Mouse (Mus musculus) hindbrain, embryonic 14.5 days (tissue): ENCODE measurements at regions not wholly inside any gene's neighbourhood (a gene's known extent, or its start where the extent isn't known, plus 50 kb on each side); places are given as distances from the start of the nearest gene placed in this dataset.

Source experiments
- ATAC-seq: fragments of 200-750 bp; cut with Nextera tagmentation; 2 replicates; pipeline ENCODE4 v1.8.0; 2017; ENCODE audit warnings: moderate number of reproducible peaks, mild to moderate bottlenecking, moderate TSS enrichment, moderate library complexity; ENCODE audit not compliant: low FRiP score
- DNase-seq: peaks from one replicate; pipeline ENCODE4 v3.0.0-alpha.2; 2015; ENCODE audit warnings: low spot score
- H3K27ac ChIP-seq: fragments of 300-500 bp; sonication (generic); 2 replicates; pipeline ENCODE4 v1.5.1; 2014; ENCODE audit warnings: mild to moderate bottlenecking, moderate library complexity
- H3K27me3 ChIP-seq: fragments of 300-500 bp; sonication (generic); 2 replicates; pipeline ENCODE4 v1.6.1; 2014; ENCODE audit warnings: mild to moderate bottlenecking, low read length, mixed read lengths; ENCODE audit not compliant: control insufficient read depth, insufficient read depth
- H3K36me3 ChIP-seq: fragments of 300-500 bp; sonication (generic); replicated peaks from 2 replicates; pipeline ENCODE4 v1.6.1; 2014; ENCODE audit not compliant: control insufficient read depth, insufficient read depth
- H3K4me1 ChIP-seq: fragments of 300-500 bp; sonication (generic); replicated peaks from 2 replicates; pipeline ENCODE4 v1.6.1; 2014; ENCODE audit warnings: antibody characterized with exemption, low read length, mixed read lengths; ENCODE audit not compliant: control insufficient read depth, insufficient read depth
- H3K4me2 ChIP-seq: fragments of 300-500 bp; sonication (generic); replicated peaks from 2 replicates; pipeline ENCODE4 v1.6.1; 2014; ENCODE audit warnings: mild to moderate bottlenecking, moderate library complexity
- H3K4me3 ChIP-seq: fragments of 300-500 bp; sonication (generic); replicated peaks from 2 replicates; pipeline ENCODE4 v1.5.1; 2014; ENCODE audit warnings: mild to moderate bottlenecking, low read length
- H3K9ac ChIP-seq: fragments of 300-500 bp; sonication (generic); 2 replicates; pipeline ENCODE4 v1.6.1; 2014
- H3K9me3 ChIP-seq: fragments of 300-500 bp; sonication (generic); 2 replicates; pipeline ENCODE4 v1.6.1; 2016; ENCODE audit warnings: low read length; ENCODE audit not compliant: control insufficient read depth
- WGBS: fragments of 180-500 bp; shearing (Covaris S2); extraction: QIAGEN DNeasy Blood & Tissue Kit; methylation state at CpG from one replicate; pipeline ENCODE4 v1.1.7; 2014; 5-methylcytosine and 5-hydroxymethylcytosine counted together

GRCm38 (mm10) chr3:132462348-132462959, 167.2 kb upstream of the Gimd1 start:
- 77% methylated on average over 5 of the region's 5 CpGs for WGBS
- H3K4me3 ChIP-seq, result no peak overlapping the region
- ATAC-seq (no peak), DNase-seq (no peak)
- no peak overlapping the region for H3K9ac ChIP-seq
- H3K27ac ChIP-seq, result no peak overlapping the region
- H3K4me2 ChIP-seq, result no peak overlapping the region
- H3K27me3 ChIP-seq, result no peaks in the 10 kb centered on the region
- H3K9me3 ChIP-seq, result no peaks in the 10 kb centered on the region
- no peaks in the 10 kb centered on the region for H3K36me3 ChIP-seq
- H3K4me1 ChIP-seq, result no peaks in the 10 kb centered on the region

DNA sequence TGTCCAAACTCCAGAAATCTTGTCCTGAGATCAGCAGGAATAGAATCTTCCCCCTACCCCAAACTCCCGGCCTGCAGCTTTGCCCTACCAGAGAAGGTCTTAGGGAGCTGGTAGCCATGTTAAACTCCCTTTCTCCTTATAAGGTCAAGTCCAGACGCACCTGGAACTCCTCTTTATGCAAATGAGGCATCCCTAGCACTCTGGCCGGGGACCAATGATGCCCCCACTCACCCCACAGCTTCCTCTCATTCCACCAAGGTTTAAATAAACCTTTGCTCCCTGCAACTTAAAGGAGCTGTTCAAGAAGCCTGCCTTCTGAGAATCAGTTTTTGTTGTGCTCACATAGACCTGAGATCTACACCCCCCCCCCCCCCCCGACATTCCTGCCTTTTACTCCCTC, 158.6 kb upstream of the Gimd1 start:
- no peak for DNase-seq
- Histone ChIP-seq H3K4me2 (no peak overlapping the region), H3K9me3 (no peaks in the 10 kb centered on the region), H3K27ac (no peak overlapping the region), H3K4me1 (no peaks in the 10 kb centered on the region), H3K27me3 (no peaks in the 10 kb centered on the region), H3K9ac (no peak overlapping the region), H3K36me3 (no peaks in the 10 kb centered on the region), H3K4me3 (no peak overlapping the region)
- no peak for ATAC-seq
- 53% methylated on average over 4 of the region's 4 CpGs for WGBS

GRCm38 (mm10) chr3:132477768-132478167, 151.9 kb upstream of the Gimd1 start:
- no peaks in the 10 kb centered on the region for H3K27me3 ChIP-seq
- no peak overlapping the region for H3K4me3 ChIP-seq
- H3K4me2 ChIP-seq, result no peak overlapping the region
- DNase-seq (no peak), ATAC-seq (no peak)
- 93% methylated on average over 5 of the region's 5 CpGs for WGBS
- H3K9me3 ChIP-seq, result no peaks in the 10 kb centered on the region
- H3K9ac ChIP-seq, result no peak overlapping the region
- no peaks in the 10 kb centered on the region for H3K4me1 ChIP-seq
- H3K27ac ChIP-seq, result no peak overlapping the region
- H3K36me3 ChIP-seq, result no peaks in the 10 kb centered on the region

DNA sequence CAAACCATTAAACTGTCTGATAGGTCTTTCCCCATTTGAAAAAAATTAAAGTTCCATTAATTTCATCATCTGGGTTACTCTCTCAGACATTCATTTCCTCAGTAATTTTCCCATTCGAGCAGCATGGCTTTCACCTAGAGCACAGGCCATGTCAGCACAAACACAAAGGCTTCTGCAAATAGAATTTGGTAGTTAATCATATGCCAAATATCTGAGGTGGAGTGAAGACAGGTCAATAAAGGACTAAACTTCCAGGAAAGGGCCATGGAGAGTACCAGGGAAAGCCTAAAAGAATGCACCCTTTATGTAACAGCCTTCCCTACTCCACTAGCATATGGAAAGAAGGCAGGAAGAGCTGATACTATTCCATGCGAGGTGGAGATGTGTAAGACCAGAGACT, 150.3 kb upstream of the Gimd1 start:
- 74% methylated on average over 2 of the region's 2 CpGs for WGBS
- Histone ChIP-seq H3K27ac (no peak overlapping the region), H3K4me2 (no peak overlapping the region), H3K4me3 (no peak overlapping the region), H3K9me3 (no peaks in the 10 kb centered on the region), H3K36me3 (no peaks in the 10 kb centered on the region), H3K4me1 (no peaks in the 10 kb centered on the region), H3K9ac (no peak overlapping the region), H3K27me3 (no peaks in the 10 kb centered on the region)
- no peak for ATAC-seq
- no peak for DNase-seq

GRCm38 (mm10) chr3:132484814-132485213, 144.8 kb upstream of the Gimd1 start:
- no peak overlapping the region for H3K27ac ChIP-seq
- no peaks in the 10 kb centered on the region for H3K36me3 ChIP-seq
- no peak overlapping the region for H3K4me2 ChIP-seq
- no peaks in the 10 kb centered on the region for H3K27me3 ChIP-seq
- no peak overlapping the region for H3K9ac ChIP-seq
- no peak overlapping the region for H3K4me3 ChIP-seq
- H3K9me3 ChIP-seq, result no peaks in the 10 kb centered on the region
- H3K4me1 ChIP-seq, result no peaks in the 10 kb centered on the region
- ATAC-seq (no peak), DNase-seq (no peak)
- 87% methylated on average over 2 of the region's 2 CpGs for WGBS

GRCm38 (mm10) chr3:132485553-132485952, 144.1 kb upstream of the Gimd1 start:
- no peaks in the 10 kb centered on the region for H3K4me1 ChIP-seq
- H3K4me2 ChIP-seq, result no peak overlapping the region
- no peak overlapping the region for H3K27ac ChIP-seq
- DNase-seq (no peak), ATAC-seq (no peak)
- H3K4me3 ChIP-seq, result no peak overlapping the region
- WGBS, result 91% methylated on average over 5 of the region's 5 CpGs
- no peaks in the 10 kb centered on the region for H3K9me3 ChIP-seq
- H3K27me3 ChIP-seq, result no peaks in the 10 kb centered on the region
- no peak overlapping the region for H3K9ac ChIP-seq
- H3K36me3 ChIP-seq, result no peaks in the 10 kb centered on the region

DNA sequence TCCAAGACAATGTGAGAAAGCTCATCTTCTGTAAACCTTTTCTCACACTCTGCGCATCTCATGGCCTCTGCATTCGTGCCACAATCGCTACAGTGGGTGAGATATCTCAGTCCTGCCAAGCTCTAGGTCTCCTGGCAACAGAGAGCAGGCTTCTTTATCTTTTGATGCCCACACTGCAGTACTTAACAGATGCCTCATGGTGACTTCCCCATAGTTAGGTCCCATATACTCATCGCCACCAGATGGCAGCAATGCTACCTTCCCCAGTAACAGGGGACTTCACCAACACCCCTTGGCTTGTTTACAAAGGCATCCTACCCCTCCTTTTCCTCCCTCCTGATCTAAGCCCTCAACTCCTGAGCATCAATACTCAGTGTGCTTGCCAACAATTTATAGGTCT, 123.5 kb upstream of the Gimd1 start:
- peak; percentile 57; the same call in 1 of the 2 replicates for ATAC-seq
- WGBS, result 19% methylated on average over 4 of the region's 4 CpGs
- DNase-seq, result peak; percentile 70

DNA sequence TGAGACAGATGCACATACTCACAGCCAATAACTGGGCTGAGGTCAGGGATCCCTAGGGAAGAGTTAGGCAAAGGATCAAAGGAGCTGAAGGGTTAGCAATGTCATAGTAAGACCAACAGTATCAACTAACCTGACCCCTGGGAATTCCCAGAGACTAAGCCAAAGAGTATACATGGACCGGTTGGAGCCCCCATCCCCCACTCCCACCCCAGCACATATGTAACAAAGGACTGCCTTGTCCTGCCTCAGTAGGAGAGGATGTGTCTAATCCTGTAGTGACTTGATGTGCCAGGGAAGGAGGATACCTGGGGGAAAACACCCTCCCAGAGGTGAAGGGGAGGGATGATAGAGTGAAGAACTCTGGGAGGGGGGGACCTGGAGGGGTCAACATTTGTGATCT, 119.4 kb upstream of the Gimd1 start:
- no peaks in the 10 kb centered on the region for H3K27me3 ChIP-seq
- H3K9ac ChIP-seq, result no peak overlapping the region
- H3K27ac ChIP-seq, result no peak overlapping the region
- no peak overlapping the region for H3K4me3 ChIP-seq
- no peak overlapping the region for H3K4me2 ChIP-seq
- H3K4me1 ChIP-seq, result no peaks in the 10 kb centered on the region
- WGBS, result 34% methylated on average over 1 of the region's 1 CpGs
- ATAC-seq, result no peak
- no peak for DNase-seq
- H3K36me3 ChIP-seq, result no peaks in the 10 kb centered on the region
- H3K9me3 ChIP-seq, result no peaks in the 10 kb centered on the region

More for the DNA sequence above, 123.5 kb upstream of the Gimd1 start:
- no peaks in the 10 kb centered on the region for H3K4me1 ChIP-seq
- H3K27ac ChIP-seq, result no peak overlapping the region
- H3K36me3 ChIP-seq, result no peaks in the 10 kb centered on the region
- no peaks in the 10 kb centered on the region for H3K27me3 ChIP-seq
- H3K9ac ChIP-seq, result no peak overlapping the region
- no peak overlapping the region for H3K4me3 ChIP-seq
- H3K9me3 ChIP-seq, result peaks cover 11% of the 10 kb centered on the region; the same call in 1 of the 2 replicates
- no peak overlapping the region for H3K4me2 ChIP-seq

DNA sequence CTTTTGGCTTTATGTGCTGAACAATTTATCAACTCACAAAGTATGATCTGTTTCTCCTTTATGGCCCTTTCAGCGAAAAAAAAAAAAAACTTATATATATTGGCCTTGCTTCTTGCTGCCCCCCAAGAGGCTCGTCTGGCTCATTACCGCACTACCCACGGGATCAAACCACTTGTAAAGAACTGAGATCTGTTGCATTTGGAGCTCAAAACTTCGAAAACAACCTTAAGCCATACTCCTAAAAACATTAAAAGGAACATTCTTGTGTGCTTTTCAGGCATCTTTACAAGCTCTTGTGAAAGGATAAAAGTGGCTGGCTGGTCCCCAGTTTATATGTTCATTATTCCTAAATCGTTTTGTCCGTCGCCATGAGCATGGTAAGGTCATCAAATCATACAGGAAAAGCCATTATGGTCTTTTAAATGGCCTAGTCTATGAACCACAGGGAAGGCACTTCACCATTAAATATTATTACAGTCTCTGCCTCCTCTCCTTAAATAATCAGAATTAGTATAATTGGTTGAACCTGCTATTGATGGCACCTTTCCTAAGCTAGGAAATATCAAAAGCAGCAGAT, 117.0 kb upstream of the Gimd1 start:
- Histone ChIP-seq H3K27me3 (no peaks in the 10 kb centered on the region), H3K27ac (no peak overlapping the region), H3K9me3 (no peaks in the 10 kb centered on the region), H3K4me2 (no peak overlapping the region), H3K36me3 (no peaks in the 10 kb centered on the region), H3K4me3 (no peak overlapping the region), H3K4me1 (no peaks in the 10 kb centered on the region), H3K9ac (no peak overlapping the region)
- 89% methylated on average over 8 of the region's 8 CpGs for whole genome bisulfite sequencing
- ATAC-seq (no peak), DNase-seq (no peak)
